Mouse (Mus musculus) lung, postnatal 0 days (tissue): ENCODE data around the gene Acap1. TPM values are rescaled to one million over a fixed set of nuclear protein-coding genes. Genes with fewer than 3 reads are reported as not detected.

ENCODE experiments used
- ATAC-seq: fragments of 200-750 bp; cut with Nextera tagmentation; 2 replicates; pipeline ENCODE4 v1.8.0; 2017; ENCODE audit warnings: moderate library complexity
- DNase-seq: peaks from one replicate; pipeline ENCODE4 v3.0.0-alpha.2; 2016; ENCODE audit warnings: low spot score
- H3K27ac ChIP-seq: fragments of 300-500 bp; sonication (generic); 2 replicates; pipeline ENCODE4 v1.5.1; 2014; ENCODE audit warnings: antibody characterized with exemption, mild to moderate bottlenecking, low read length, mixed read lengths
- H3K27me3 ChIP-seq: fragments of 300-500 bp; sonication (generic); replicated peaks from 2 replicates; pipeline ENCODE4 v1.6.1; 2014; ENCODE audit warnings: low read length, mixed read lengths; ENCODE audit not compliant: insufficient read depth
- H3K36me3 ChIP-seq: fragments of 300-500 bp; sonication (generic); 2 replicates; pipeline ENCODE4 v1.6.1; 2014; ENCODE audit warnings: low read length, mixed read lengths; ENCODE audit not compliant: insufficient read depth
- H3K4me1 ChIP-seq: fragments of 300-500 bp; sonication (generic); 2 replicates; pipeline ENCODE4 v1.6.1; 2014; ENCODE audit warnings: antibody characterized with exemption, low read depth, low read length, mixed read lengths; ENCODE audit not compliant: insufficient read depth
- H3K4me2 ChIP-seq: fragments of 300-500 bp; sonication (generic); replicated peaks from 2 replicates; pipeline ENCODE4 v1.6.1; 2014; ENCODE audit warnings: low read depth, mild to moderate bottlenecking, low read length, moderate library complexity, mixed read lengths
- H3K4me3 ChIP-seq: fragments of 300-500 bp; sonication (generic); 2 replicates; pipeline ENCODE4 v1.5.1; 2014; ENCODE audit warnings: low read depth, low read length
- H3K9ac ChIP-seq: fragments of 300-500 bp; sonication (generic); replicated peaks from 2 replicates; pipeline ENCODE4 v1.6.1; 2014; ENCODE audit warnings: low read depth, mild to moderate bottlenecking
- H3K9me3 ChIP-seq: fragments of 300-500 bp; sonication (generic); 2 replicates; pipeline ENCODE4 v1.6.1; 2016; ENCODE audit warnings: low read length, mixed read lengths
- CTCF ChIP-seq: IDR thresholded peaks from 2 replicates; pipeline ENCODE4 v1.5.1; 2016; ENCODE audit warnings: antibody characterized with exemption, mild to moderate bottlenecking
- EP300 ChIP-seq: IDR thresholded peaks from 2 replicates; pipeline ENCODE4 v1.6.1; 2016; ENCODE audit warnings: antibody characterized with exemption, mild to moderate bottlenecking, control low read depth
- WGBS: fragments of 180-500 bp; shearing (Covaris S2); extraction: QIAGEN DNeasy Blood & Tissue Kit; methylation state at CpG from one replicate; pipeline ENCODE4 v1.1.7; 2014; 5-methylcytosine and 5-hydroxymethylcytosine counted together
- polyA plus RNA-seq: library from polyadenylated mRNA; unstranded; fragments of >200 nt; fragmentation: Nextera tagmentation; extraction: Ambion mirVana; gene quantifications from 2 replicates; pipeline ENCODE4 v1.2.1, GENCODE M21; 2015

Gene Acap1
- polyA plus RNA-seq, 1 experiment from 2014 or later: 1.7 TPM

GRCm38 (mm10) chr11:69837952-69838713, 57.2 kb downstream of the Acap1 start, which contains the start of gene Tmem256:
Gene Tmem256 (plus strand): TSS chr11:69838514.
- peak within 1 kb of the TSS; percentile 55 for H3K4me3 ChIP-seq
- TF ChIP-seq EP300 (peak; percentile 86), CTCF (no peak)
- no peaks in the 10 kb centered on the region for H3K9me3 ChIP-seq
- WGBS: under 1% methylated on average over 34 of the region's 34 CpGs
- 0 out of 2 replicates have a peak, but pooled peaks cover 5% of the 10 kb centered on the region for H3K27me3 ChIP-seq
- ATAC-seq (peak; percentile 94), DNase-seq (peak; percentile 100)
- H3K9ac ChIP-seq: peak within 1 kb of the TSS; percentile 69
- no peaks in the 10 kb centered on the region for H3K36me3 ChIP-seq
- H3K27ac ChIP-seq: peak within 1 kb of the TSS; percentile 90
- H3K4me2 ChIP-seq: peak within 1 kb of the TSS; percentile 94
- H3K4me1 ChIP-seq: peaks cover 11% of the 10 kb centered on the region

GRCm38 (mm10) chr11:69837604-69837951, 57.8 kb downstream of the Acap1 start, which contains the start of gene Nlgn2:
Gene Nlgn2 (minus strand): TSS chr11:69837784.
- peaks cover 11% of the 10 kb centered on the region for H3K4me1 ChIP-seq
- no peaks in the 10 kb centered on the region for H3K9me3 ChIP-seq
- peak within 1 kb of the TSS; percentile 69 for H3K9ac ChIP-seq
- H3K4me3 ChIP-seq: peak within 1 kb of the TSS; percentile 55
- no peaks in the 10 kb centered on the region for H3K36me3 ChIP-seq
- no peak for TF ChIP-seq EP300
- peak; percentile 51 for TF ChIP-seq CTCF
- DNase-seq (no peak), ATAC-seq (peak; percentile 70)
- peak within 1 kb of the TSS; percentile 94 for H3K4me2 ChIP-seq
- H3K27ac ChIP-seq: peak within 1 kb of the TSS; percentile 90
- H3K27me3 ChIP-seq: 0 out of 2 replicates have a peak, but pooled peaks cover 5% of the 10 kb centered on the region
- WGBS: under 1% methylated on average over 30 of the region's 32 CpGs

- peak overlapping the region; percentile 90 for H3K27ac ChIP-seq
- peak overlapping the region; percentile 94 for H3K4me2 ChIP-seq
- peaks cover 11% of the 10 kb centered on the region for H3K4me1 ChIP-seq
- no peaks in the 10 kb centered on the region for H3K36me3 ChIP-seq
- no peak for TF ChIP-seq EP300
- TF ChIP-seq CTCF: no peak
- peak overlapping the region; percentile 55 for H3K9ac ChIP-seq
- no peaks in the 10 kb centered on the region for H3K9me3 ChIP-seq
- WGBS: 3% methylated on average over 37 of the region's 52 CpGs
- peak overlapping the region; percentile 55 for H3K4me3 ChIP-seq
- H3K27me3 ChIP-seq: 0 out of 2 replicates have a peak, but pooled peaks cover 5% of the 10 kb centered on the region
- ATAC-seq: no peak
- DNase-seq: peak; percentile 32
Observed at GRCm38 (mm10) chr11:69836703-69837576, 58.4 kb downstream of the Acap1 start.

GRCm38 (mm10) chr11:69835966-69836335, 59.4 kb downstream of the Acap1 start:
- H3K4me1 ChIP-seq: peaks cover 11% of the 10 kb centered on the region
- TF ChIP-seq EP300 (no peak), CTCF (no peak)
- H3K27me3 ChIP-seq: 0 out of 2 replicates have a peak, but pooled peaks cover 5% of the 10 kb centered on the region
- no peak overlapping the region for H3K27ac ChIP-seq
- no peaks in the 10 kb centered on the region for H3K36me3 ChIP-seq
- WGBS: 0% methylated on average over 3 of the region's 4 CpGs
- no peak overlapping the region for H3K9ac ChIP-seq
- no peak overlapping the region for H3K4me3 ChIP-seq
- no peak for DNase-seq
- H3K9me3 ChIP-seq: no peaks in the 10 kb centered on the region
- ATAC-seq: no peak
- no peak overlapping the region for H3K4me2 ChIP-seq

- Histone ChIP-seq H3K9ac (no peak overlapping the region), H3K4me3 (no peak overlapping the region)
- TF ChIP-seq CTCF (no peak), EP300 (no peak)
Observed at GRCm38 (mm10) chr11:69835326-69835965, 59.9 kb downstream of the Acap1 start.

More at GRCm38 (mm10) chr11:69835326-69835965, 59.9 kb downstream of the Acap1 start:
- WGBS: 22% methylated on average over 9 of the region's 9 CpGs
- Histone ChIP-seq H3K4me1 (peaks cover 11% of the 10 kb centered on the region), H3K36me3 (no peaks in the 10 kb centered on the region), H3K4me2 (no peak overlapping the region), H3K27ac (no peak overlapping the region), H3K9me3 (no peaks in the 10 kb centered on the region), H3K27me3 (0 out of 2 replicates have a peak, but pooled peaks cover 5% of the 10 kb centered on the region)
- ATAC-seq (no peak), DNase-seq (no peak)
